Mouse (Mus musculus): ENCODE measurements at regions not wholly inside any gene's neighbourhood (a gene's known extent, or its start where the extent isn't known, plus 50 kb on each side); places are given as distances from the start of the nearest gene placed in this dataset.
"Not testable (repeated sequence)": the region's sequence is repeated elsewhere in the genome, so short reads cannot be mapped to it uniquely, and the experiment has no call there.

- no peak for DNase-seq
These were observed 101.8 kb upstream of the Plcl2 start for GRCm38 (mm10) chr17:50407249-50407990.

- DNase-seq: no peak
These were observed 100.6 kb upstream of the Plcl2 start for GRCm38 (mm10) chr17:50408581-50408980.

GRCm38 (mm10) chr17:50409271-50409670 lies 99.9 kb upstream of the Plcl2 start:
- DNase-seq: no peak

GRCm38 (mm10) chr17:50409895-50410294 lies 99.3 kb upstream of the Plcl2 start:
- no peak for DNase-seq

GRCm38 (mm10) chr17:50410296-50410695 lies 98.9 kb upstream of the Plcl2 start:
- no peak for DNase-seq

- no peak for DNase-seq
These were observed 96.8 kb upstream of the Plcl2 start for GRCm38 (mm10) chr17:50412446-50412845.

DNA sequence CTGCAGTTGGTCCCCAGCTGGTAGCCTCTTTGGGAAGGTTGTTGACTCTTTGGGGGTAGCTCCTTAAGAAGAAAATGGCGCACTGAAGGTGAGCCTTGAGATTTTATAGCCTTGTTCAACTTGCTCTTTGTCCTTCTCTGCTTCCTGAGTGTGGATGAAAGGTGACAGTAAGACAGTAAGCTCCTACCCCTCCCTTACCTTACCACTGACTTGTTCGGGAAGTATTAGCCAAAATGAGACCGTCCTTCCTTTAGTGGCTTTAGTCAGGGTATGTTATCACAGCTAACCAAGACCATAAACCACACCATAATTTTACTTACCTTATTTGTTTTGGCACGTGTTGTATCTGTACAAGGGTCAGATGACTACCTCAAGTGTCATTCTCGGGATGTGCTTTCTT lies 95.3 kb upstream of the Plcl2 start:
- no peak for DNase-seq

DNA sequence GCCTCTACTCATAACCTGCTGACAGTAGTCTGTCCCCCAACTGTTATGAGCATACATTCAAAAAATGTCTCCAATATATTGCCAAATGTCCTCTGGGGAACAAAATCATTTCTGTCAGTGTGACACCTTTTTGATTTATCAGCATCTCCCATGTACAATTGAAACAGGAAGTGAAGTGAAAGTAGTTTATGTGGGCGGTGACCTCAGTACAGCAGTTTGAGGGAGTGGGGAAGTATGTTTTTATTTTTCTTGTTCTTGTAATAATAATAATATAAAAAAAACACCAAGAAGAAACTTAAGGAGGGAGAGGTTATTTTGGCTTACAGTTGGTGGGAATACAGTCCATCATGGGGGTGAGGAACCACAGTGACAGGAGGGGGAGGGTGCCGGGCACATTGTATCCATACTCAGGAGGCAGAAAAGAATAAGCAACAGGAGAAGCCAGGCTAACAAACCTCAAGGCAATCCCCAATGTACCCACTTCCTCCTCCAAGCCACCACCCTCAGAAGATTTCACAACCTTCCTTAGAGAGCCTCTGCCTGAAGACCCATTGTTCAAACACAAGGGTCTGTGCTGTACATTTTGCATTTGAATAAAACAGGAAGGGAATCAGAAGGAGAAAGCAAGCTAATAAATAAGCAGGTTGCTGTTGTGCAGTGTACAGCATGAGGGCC lies 93.7 kb upstream of the Plcl2 start:
- no peak for DNase-seq

DNA sequence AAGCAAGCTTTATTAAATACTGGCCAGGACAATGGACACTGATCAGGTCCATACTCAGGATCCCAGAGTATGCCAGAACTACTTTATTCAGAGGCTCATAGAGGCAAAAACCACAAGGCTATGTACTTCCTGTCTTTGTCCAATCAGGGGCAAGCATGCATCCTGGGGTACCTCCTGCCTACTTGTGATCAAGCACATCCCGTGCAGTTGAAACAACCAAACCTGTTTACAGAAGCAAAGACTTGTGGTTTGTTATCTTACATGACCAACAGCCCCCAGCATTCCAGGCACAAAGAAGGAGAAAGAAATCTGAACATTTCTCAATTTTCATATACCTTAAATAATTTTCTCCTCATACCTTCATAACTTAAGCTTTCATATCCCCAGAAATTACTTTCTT lies 93.1 kb upstream of the Plcl2 start:
- no peak for DNase-seq

DNA sequence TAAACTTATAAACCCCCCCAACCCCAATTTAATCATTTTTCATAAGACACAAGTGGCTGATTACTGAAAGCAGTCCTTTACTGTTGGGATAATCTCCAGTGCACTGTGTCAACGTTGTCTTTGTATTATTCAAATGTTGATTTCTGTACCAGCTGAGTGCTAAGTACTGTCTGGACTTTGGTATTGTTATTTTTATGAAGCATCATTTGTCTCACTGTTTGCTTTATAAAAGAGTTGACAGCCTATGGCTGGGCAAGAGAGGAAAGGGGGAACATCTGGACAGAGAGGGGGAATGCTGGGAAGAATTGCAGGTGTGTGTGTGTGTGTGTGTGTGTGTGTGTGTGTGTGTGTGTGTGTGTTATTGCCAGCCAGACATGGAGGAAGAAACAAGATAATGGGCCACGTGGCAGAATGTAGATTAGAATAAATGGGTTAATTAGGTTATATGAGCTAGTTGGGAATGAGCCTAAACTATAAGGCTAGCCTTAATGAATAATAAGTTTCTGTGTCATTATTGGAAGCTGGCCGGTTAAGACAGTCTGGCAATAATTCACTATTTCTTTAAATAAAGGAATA lies 92.6 kb upstream of the Plcl2 start:
- no peak for DNase-seq

DNA sequence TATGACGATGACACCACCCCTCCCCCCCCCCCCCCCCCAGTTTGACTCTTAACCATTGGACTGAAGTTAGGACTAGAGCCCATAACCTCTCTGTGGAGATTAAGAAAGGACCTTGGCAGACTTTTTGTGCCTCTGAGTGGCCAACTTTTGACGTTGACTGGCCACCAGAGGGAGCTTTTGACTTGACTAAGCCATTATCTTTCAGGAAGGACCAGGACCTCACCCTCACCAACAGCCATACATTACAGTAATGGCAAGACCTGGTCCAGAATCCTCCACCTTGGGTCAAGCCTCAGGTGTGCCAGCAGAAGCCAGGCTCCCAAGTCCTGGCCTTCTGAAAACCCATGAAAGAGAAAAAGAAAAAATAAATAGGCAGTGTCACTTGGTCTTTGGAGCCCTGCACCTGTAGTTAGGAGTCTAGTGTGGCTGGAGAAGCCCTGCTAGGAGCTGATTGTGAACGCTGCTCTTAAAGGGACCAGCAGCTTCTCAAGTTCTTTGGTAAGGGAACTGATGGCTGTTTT lies 90.3 kb upstream of the Plcl2 start:
- peak; percentile 33 for DNase-seq

DNA sequence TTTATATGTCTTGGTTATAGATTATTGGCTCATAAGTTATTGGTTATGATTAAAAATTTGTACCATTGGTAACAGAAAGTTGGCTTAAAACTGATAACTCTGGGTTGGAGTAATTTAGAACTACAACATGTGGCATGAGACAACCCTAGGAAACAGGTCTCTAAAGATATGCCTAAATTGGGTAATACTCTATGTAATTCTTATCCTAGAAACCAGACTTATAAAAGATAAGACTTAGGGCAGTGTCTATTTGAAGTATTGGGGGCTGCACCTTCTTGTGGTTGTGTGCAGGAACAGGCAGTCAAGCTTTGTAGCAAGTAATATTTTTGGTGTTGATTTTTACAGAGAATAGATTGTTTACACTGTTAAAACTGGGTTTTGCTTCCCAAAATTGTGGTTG lies 89.7 kb upstream of the Plcl2 start:
- not testable (repeated sequence) for DNase-seq

DNA sequence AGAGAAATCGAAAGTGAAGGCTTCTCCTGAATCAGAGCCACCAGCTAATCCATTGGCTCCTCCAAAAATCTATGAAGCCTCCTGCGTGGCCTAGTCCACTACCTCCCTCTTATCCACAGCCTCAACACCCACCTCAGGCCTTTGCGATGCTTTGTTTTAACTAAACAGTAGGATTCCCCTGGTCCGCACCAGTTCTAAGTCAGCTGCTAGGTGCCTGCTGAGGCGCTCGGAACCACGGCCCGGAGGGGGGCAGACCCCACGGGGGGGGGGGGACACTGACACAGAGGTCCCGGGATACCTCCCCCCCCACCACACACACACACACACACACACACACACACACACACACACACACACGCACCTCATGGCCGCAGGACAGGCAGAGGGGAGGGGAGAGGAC lies 89.2 kb upstream of the Plcl2 start:
- no peak for DNase-seq

DNA sequence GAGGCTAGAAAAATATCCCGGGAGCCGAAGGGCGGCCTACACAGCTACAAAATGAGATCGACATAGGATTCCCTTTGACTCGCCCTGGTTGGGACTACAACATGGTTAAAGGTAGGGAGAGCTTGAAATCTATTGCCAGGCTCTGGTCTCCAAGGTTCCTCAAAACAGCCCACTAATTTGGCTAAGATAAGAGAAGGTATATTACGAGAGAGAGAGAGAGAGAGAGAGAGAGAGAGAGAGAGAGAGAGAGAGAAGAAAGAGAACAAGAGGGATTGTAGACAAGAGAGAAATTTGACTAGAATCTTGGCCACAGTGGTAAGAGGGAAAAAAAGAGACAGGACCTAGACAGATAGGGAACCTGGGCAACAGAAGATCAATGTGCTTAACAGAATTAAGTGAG lies 88.5 kb upstream of the Plcl2 start:
- DNase-seq: no peak

GRCm38 (mm10) chr17:50421476-50421875 lies 87.7 kb upstream of the Plcl2 start:
- DNase-seq: no peak

GRCm38 (mm10) chr17:50425110-50425509 lies 84.1 kb upstream of the Plcl2 start:
- no peak for DNase-seq

- no peak for DNase-seq
These were observed 83.7 kb upstream of the Plcl2 start for GRCm38 (mm10) chr17:50425531-50425930.

- no peak for DNase-seq
These were observed 83.1 kb upstream of the Plcl2 start for GRCm38 (mm10) chr17:50426146-50426545.

- no peak for DNase-seq
These were observed 81.7 kb upstream of the Plcl2 start for GRCm38 (mm10) chr17:50427331-50428003.

DNA sequence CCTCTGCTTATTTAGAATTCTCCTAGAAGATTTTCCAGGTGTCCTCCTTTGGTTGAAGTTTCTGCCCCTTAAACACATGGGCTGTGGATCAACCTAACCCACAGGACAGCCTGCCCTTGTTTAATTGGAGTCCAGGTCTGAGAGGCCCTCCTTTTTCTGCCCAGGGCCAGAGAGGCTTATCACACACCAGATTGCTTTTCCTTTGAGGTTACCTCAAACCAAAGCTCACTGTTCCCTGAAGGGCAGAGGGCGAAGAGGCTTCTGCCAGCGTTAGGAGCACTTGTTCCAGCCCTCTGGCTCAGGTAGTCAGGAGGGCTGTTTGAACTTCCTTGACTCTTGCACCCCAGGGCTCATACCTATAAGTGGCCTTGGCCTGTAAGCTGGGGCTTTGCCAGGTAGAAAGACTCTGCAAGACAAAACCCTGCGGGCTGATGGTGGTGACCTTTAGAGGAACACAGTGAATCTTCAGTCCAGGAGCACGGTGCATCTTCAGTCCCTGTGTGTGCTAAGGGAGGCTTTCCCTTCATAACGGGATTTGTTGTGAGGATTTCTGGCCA lies 81.1 kb upstream of the Plcl2 start:
- no peak for DNase-seq

GRCm38 (mm10) chr17:50432559-50432958 lies 76.6 kb upstream of the Plcl2 start:
- DNase-seq: no peak

DNA sequence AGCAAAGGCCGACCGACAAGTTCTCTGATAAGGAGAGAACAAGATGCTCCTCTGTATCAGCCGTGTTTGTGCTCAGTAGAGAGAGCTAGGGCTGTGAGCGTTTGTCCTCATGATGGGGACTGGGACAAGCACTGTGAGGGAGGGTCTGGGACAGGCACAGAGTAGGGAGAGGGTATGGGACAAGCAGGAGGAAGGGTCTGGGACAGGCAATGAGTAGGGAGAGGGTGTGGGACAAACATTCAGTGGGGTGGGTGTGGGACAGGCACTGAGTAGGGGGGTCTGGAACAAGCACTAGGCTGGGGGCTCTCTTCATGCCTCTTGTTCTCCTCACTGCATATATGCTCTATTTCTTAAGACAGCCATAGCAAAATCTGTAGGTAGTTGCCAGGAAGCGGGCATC lies 70.2 kb upstream of the Plcl2 start:
- DNase-seq: no peak

GRCm38 (mm10) chr17:50439365-50439764 lies 69.8 kb upstream of the Plcl2 start:
- DNase-seq: peak; percentile 27
